Mouse (Mus musculus) lung, adult 18-20 months (tissue): ENCODE data around the gene Dennd2a.

Experiments used
- DNase-seq, 2 experiments: peaks; one replicate each; pipeline ENCODE4 v3.0.0; 2022; ENCODE audit warnings: mixed read lengths in 2 of 2

The Dennd2a gene

DNA sequence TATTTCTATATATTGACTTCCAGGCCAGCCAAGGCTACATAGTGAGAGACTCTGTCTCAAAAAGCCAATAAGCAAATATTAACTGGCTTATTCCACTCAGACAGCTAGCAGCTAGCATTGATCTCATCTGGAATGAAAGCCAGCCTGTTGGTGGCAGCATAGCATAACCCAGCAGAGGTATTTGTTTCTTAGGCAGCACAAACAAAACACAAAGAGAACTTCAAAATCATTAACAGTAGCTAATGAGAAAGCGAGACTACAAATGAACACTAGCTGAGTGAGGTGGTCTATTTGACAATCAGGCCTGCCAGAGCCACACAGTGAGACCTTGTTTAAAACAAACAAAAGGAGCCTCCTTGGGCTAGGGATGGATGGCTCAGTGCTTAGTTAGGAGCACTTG lies 143.6 kb downstream of the Dennd2a start:
- DNase-seq: no peak
